Mouse (Mus musculus) MEL (cell line): Measurements from ENCODE around the gene Nos1ap. TPM values are rescaled to one million over a fixed set of nuclear protein-coding genes. Genes with fewer than 3 reads are reported as not detected.

Source experiments
- DNase-seq: peaks from one replicate; pipeline ENCODE4 v3.0.0; 2011; ENCODE audit warnings: low read depth, low spot score
- H3K27ac ChIP-seq: 2 replicates; pipeline ENCODE4 v1.5.1; 2012; ENCODE audit warnings: low read depth, mild to moderate bottlenecking, control low read depth, low read length, moderate library complexity; ENCODE audit not compliant: control insufficient read depth
- H3K27me3 ChIP-seq, 2 experiments: fragments of 150-350 bp in 1 of 2; sonication (generic) in 1 of 2; 2 replicates each; pipeline ENCODE4 v1.6.1; 2012; ENCODE audit warnings: low read length in 2 of 2, mild to moderate bottlenecking in 2 of 2, improper control_type of control experiment in 1 of 2, moderate library complexity in 1 of 2; ENCODE audit not compliant: insufficient read depth in 2 of 2, control insufficient read depth in 1 of 2
- H3K36me3 ChIP-seq, 2 experiments: 2 replicates each; pipeline ENCODE4 v1.6.1; 2012 to 2014; ENCODE audit warnings: low read length in 2 of 2, improper control_type of control experiment in 1 of 2, inconsistent platforms in 1 of 2, mild to moderate bottlenecking in 1 of 2; ENCODE audit not compliant: insufficient read depth in 2 of 2, control insufficient read depth in 1 of 2
- H3K4me1 ChIP-seq, 2 experiments: fragments of 150-350 bp in 1 of 2; sonication (generic) in 1 of 2; 2 replicates each; pipeline ENCODE4 v1.6.1; 2012; ENCODE audit warnings: low read length in 2 of 2, improper control_type of control experiment in 1 of 2, mild to moderate bottlenecking in 1 of 2; ENCODE audit not compliant: insufficient read depth in 2 of 2, control insufficient read depth in 1 of 2
- H3K4me3 ChIP-seq, 2 experiments: fragments of 150-350 bp in 1 of 2; sonication (generic) in 1 of 2; 2 replicates each; pipeline ENCODE4 v1.5.1; 2012; ENCODE audit warnings: low read depth in 2 of 2, low read length in 2 of 2, mild to moderate bottlenecking in 2 of 2, moderate library complexity in 2 of 2, control low read depth in 1 of 2, improper control_type of control experiment in 1 of 2; ENCODE audit not compliant: control insufficient read depth in 1 of 2, insufficient read depth in 1 of 2
- H3K79me2 ChIP-seq: 2 replicates; pipeline ENCODE4 v1.6.1; 2012; ENCODE audit warnings: mild to moderate bottlenecking, low read length, moderate library complexity; ENCODE audit not compliant: control insufficient read depth, poor library complexity, insufficient read depth
- H3K9ac ChIP-seq: 2 replicates; pipeline ENCODE4 v1.6.1; 2012; ENCODE audit warnings: low read depth, mild to moderate bottlenecking, control low read depth, low read length, moderate library complexity; ENCODE audit not compliant: control insufficient read depth, poor library complexity, severe bottlenecking
- H3K9me3 ChIP-seq: fragments of 150-350 bp; sonication (generic); replicated peaks from 2 replicates; pipeline ENCODE4 v1.6.1; 2012; ENCODE audit warnings: mild to moderate bottlenecking, low read length, improper control_type of control experiment, moderate library complexity; ENCODE audit not compliant: insufficient read depth
- BHLHE40 ChIP-seq: IDR thresholded peaks from 2 replicates; pipeline ENCODE4 v1.6.1; 2012; ENCODE audit warnings: low read depth, mild to moderate bottlenecking, inconsistent platforms, low read length, improper control_type of control experiment, borderline replicate concordance
- CHD1 ChIP-seq: IDR thresholded peaks from 2 replicates; pipeline ENCODE4 v1.6.1; 2012; ENCODE audit warnings: low read depth, mild to moderate bottlenecking, inconsistent platforms, low read length, improper control_type of control experiment
- CHD2 ChIP-seq: IDR thresholded peaks from 2 replicates; pipeline ENCODE4 v1.6.1; 2011; ENCODE audit warnings: low read length, improper control_type of control experiment
- E2F4 ChIP-seq: IDR thresholded peaks from 2 replicates; pipeline ENCODE4 v1.6.1; 2011; ENCODE audit warnings: low read depth, low read length, improper control_type of control experiment, borderline replicate concordance
- ELF1 ChIP-seq: IDR thresholded peaks from 2 replicates; pipeline ENCODE4 v1.6.1; 2014; ENCODE audit warnings: low read depth, mild to moderate bottlenecking, inconsistent platforms, low read length, improper control_type of control experiment, moderate library complexity
- KAT2A ChIP-seq: conservative IDR thresholded peaks from 2 replicates; pipeline ENCODE4 v1.6.1; 2012; ENCODE audit warnings: low read depth, low read length, improper control_type of control experiment, inconsistent platforms
- MAFK ChIP-seq: IDR thresholded peaks from 2 replicates; pipeline ENCODE4 v1.6.1; 2011; ENCODE audit warnings: low read depth, mild to moderate bottlenecking, low read length, improper control_type of control experiment, borderline replicate concordance
- MAX ChIP-seq: IDR thresholded peaks from 2 replicates; pipeline ENCODE4 v1.6.1; 2011; ENCODE audit warnings: low read length, improper control_type of control experiment
- MAZ ChIP-seq: IDR thresholded peaks from 2 replicates; pipeline ENCODE4 v1.6.1; 2012; ENCODE audit warnings: low read depth, mild to moderate bottlenecking, inconsistent platforms, low read length, improper control_type of control experiment
- MEF2A ChIP-seq: IDR thresholded peaks from 2 replicates; pipeline ENCODE4 v1.6.1; 2014; ENCODE audit warnings: low read depth, mild to moderate bottlenecking, inconsistent platforms, low read length, improper control_type of control experiment; ENCODE audit not compliant: poor library complexity, insufficient replicate concordance, severe bottlenecking; ENCODE audit errors: extremely low read depth
- MXI1 ChIP-seq: IDR thresholded peaks from 2 replicates; pipeline ENCODE4 v1.6.1; 2011; ENCODE audit warnings: mild to moderate bottlenecking, low read depth, low read length, improper control_type of control experiment
- MYB ChIP-seq: IDR thresholded peaks from 2 replicates; pipeline ENCODE4 v1.6.1; 2011; ENCODE audit warnings: mild to moderate bottlenecking, low read depth, low read length, improper control_type of control experiment
- NRF1 ChIP-seq: IDR thresholded peaks from 2 replicates; pipeline ENCODE4 v1.6.1; 2014; ENCODE audit warnings: low read depth, mild to moderate bottlenecking, inconsistent platforms, low read length, improper control_type of control experiment, moderate library complexity; ENCODE audit not compliant: poor library complexity, insufficient read depth, severe bottlenecking
- POLR2A ChIP-seq, 2 experiments: IDR thresholded peaks; 2 replicates each; pipeline ENCODE4 v1.6.1; 2011 to 2012; ENCODE audit warnings: low read length in 2 of 2, mild to moderate bottlenecking in 2 of 2, control low read depth in 1 of 2, improper control_type of control experiment in 1 of 2, low read depth in 1 of 2, moderate library complexity in 1 of 2; ENCODE audit not compliant: control insufficient read depth in 1 of 2, insufficient read depth in 1 of 2, poor library complexity in 1 of 2
- POLR2AphosphoS5 ChIP-seq: IDR thresholded peaks from 2 replicates; pipeline ENCODE4 v1.6.1; 2012; ENCODE audit warnings: low read depth, borderline replicate concordance, mild to moderate bottlenecking, inconsistent platforms, low read length, moderate library complexity, mixed read lengths
- RAD21 ChIP-seq: IDR thresholded peaks from 2 replicates; pipeline ENCODE4 v1.6.1; 2011; ENCODE audit warnings: mild to moderate bottlenecking, low read depth, low read length, improper control_type of control experiment
- SMC3 ChIP-seq: IDR thresholded peaks from 2 replicates; pipeline ENCODE4 v1.6.1; 2011; ENCODE audit warnings: low read depth, low read length, improper control_type of control experiment
- TBP ChIP-seq: IDR thresholded peaks from 2 replicates; pipeline ENCODE4 v1.8.0; 2011; ENCODE audit warnings: low read depth, low read length, improper control_type of control experiment
- UBTF ChIP-seq: IDR thresholded peaks from 2 replicates; pipeline ENCODE4 v1.6.1; 2012; ENCODE audit warnings: low read depth, mild to moderate bottlenecking, inconsistent platforms, low read length, improper control_type of control experiment, moderate library complexity, borderline replicate concordance; ENCODE audit not compliant: insufficient read depth
- ZC3H11A ChIP-seq: IDR thresholded peaks from 2 replicates; pipeline ENCODE4 v1.6.1; 2012; ENCODE audit warnings: low read depth, mild to moderate bottlenecking, inconsistent platforms, low read length, improper control_type of control experiment
- ZKSCAN1 ChIP-seq: IDR thresholded peaks from 2 replicates; pipeline ENCODE4 v1.6.1; 2012; ENCODE audit warnings: low read depth, mild to moderate bottlenecking, inconsistent platforms, low read length, improper control_type of control experiment, moderate library complexity
- polyA plus RNA-seq, 2 experiments: library from polyadenylated mRNA; stranded (reverse) in 1 of 2; unstranded in 1 of 2; fragments of >175 nt in 1 of 2; fragments of >200 nt in 1 of 2; gene quantifications; 2 replicates each; pipeline versions ENCODE4 v1.2.1 to v1.2.4; 2012; ENCODE audit warnings: low replicate concordance in 2 of 2, low read depth in 1 of 2; ENCODE audit not compliant: insufficient read length in 2 of 2, insufficient read depth in 1 of 2, missing spikeins in 1 of 2
- total RNA-seq: library from RNA; depleted of rRNA; stranded (reverse); fragments of 300-350 nt; gene quantifications from 2 replicates; pipeline ENCODE4 v1.2.3, GENCODE M21; 2012

Nos1ap gene
- total and polyA plus RNA-seq, 3 experiments: 0.62 to 2.4 TPM; not detected in 1

DNA sequence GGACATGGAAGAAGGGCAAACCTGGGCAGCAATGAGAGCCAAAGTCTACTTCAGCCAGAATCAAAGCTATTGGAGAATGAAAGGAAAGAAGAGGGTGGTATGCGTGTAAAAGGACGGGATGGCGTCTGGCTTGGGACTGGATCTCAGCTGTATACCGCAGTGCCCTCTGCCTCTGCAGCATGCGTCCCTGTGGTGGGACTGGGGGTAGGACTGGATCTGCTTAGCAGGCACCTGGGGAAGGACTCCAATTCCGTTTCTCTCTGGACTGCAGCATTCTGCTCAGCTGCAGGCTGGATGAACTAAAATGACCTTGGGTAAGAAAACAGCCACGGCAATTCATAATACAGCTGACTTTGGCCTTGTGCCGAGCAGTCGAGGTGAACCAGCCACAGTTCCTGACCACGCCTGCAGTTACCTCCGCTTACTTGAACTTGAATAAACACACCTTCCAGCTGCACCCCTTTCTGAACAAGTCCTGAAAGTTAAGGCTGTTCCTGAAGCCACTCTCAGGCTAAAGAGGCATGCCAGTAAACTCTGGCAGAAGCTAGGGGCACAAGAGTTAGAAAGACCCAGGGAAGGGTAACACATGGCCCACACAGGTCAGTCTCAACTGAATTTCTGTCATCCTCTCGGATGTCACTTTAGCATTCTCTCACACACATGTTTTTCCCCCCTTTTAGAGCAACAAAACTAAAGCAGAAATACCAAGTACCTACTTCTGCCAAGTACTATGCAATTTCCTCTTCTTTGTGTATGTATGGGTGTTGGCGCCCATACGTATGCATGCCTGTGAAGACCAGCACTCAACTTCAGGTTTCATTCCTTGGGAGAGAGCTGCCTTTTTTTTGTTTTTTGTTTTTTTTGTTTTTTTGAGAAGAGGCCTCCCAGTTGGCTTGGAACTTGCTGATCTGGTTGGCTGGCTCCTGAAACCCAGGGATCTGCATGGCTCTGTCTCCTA, 196.6 kb downstream of the Nos1ap start:
- Histone ChIP-seq H3K27me3 (no peaks in the 10 kb centered on the region), H3K27ac (no peak overlapping the region), H3K79me2 (no peaks in the 10 kb centered on the region), H3K9me3 (no peaks in the 10 kb centered on the region), H3K9ac (no peak overlapping the region), H3K4me1 (no peaks in the 10 kb centered on the region), H3K36me3 (no peaks in the 10 kb centered on the region), H3K4me3 (no peak overlapping the region)
- TF ChIP-seq ZKSCAN1: no peak
- TF ChIP-seq NRF1: no peak
- no peak for TF ChIP-seq MEF2A
- no peak for TF ChIP-seq CHD1
- TF ChIP-seq POLR2AphosphoS5: no peak
- DNase-seq: no peak

DNA sequence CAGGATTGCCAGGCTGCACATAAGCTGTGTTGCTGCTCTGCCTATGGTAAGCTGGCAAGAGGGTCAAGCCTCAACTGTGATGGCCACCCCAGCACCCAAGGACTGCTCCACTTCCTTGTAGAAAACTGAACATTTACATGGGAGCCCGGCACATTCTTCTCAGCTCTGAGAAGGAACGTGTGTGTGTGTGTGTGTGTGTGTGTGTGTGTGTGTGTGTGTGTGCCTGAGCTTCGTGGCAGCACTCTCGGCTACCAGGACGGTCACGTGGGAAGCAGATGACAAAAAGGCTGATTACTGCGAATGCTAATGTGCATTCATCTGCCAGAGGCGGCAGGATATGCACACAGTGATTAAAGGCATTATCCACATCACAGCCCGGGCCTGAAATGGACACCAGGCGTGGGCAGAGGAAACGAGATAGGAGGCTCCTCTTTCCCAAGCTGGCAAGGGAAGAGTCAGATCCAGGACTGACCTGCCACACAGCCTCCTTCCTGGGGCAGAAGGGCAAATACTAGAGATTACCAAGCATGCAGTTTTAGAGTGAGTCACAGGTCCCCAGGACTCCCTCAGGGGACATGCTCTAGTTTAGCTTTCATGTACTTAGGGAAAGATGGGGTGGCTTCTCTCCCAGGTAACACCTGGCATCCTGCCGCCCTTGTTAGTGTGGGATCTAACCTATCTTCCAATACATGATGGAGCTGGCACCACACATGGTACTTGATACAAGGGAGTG, 202.3 kb downstream of the Nos1ap start:
- TF ChIP-seq CHD2: no peak
- Histone ChIP-seq H3K4me3 (no peak overlapping the region), H3K79me2 (no peaks in the 10 kb centered on the region), H3K27ac (no peak overlapping the region), H3K27me3 (no peaks in the 10 kb centered on the region), H3K9me3 (no peaks in the 10 kb centered on the region), H3K36me3 (no peaks in the 10 kb centered on the region), H3K4me1 (no peaks in the 10 kb centered on the region), H3K9ac (no peak overlapping the region)
- DNase-seq: no peak

DNA sequence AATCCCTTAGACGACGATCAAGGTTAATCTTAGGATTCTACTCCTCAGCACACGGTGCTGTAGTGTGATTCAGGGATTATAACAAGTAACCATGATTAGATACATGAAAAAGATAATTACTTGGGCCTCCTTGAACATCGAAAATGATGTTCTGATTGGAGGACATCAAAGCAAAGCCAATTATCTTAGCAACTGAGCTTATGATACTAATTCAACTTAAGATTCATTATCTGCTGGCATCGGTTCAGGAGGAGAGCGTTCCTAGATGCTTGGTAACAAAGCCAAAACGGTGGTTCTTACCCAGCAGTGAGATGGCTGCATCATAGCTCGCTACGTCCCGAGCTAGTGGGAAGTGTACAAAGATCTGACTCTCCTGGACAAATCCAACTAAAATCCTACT, 204.2 kb downstream of the Nos1ap start:
- no peaks in the 10 kb centered on the region for H3K27me3 ChIP-seq
- no peak overlapping the region for H3K4me3 ChIP-seq
- no peak overlapping the region for H3K9ac ChIP-seq
- no peaks in the 10 kb centered on the region for H3K4me1 ChIP-seq
- H3K27ac ChIP-seq: no peak overlapping the region
- no peaks in the 10 kb centered on the region for H3K36me3 ChIP-seq
- H3K9me3 ChIP-seq: no peaks in the 10 kb centered on the region
- no peak for TF ChIP-seq POLR2A (IDR thresholded peaks at IDR 0.05; ENCODE audit: control insufficient read depth in 1 of 2, insufficient read depth in 1 of 2, low read depth in 1 of 2, low read length in 2 of 2, poor library complexity in 1 of 2)
- TF ChIP-seq MEF2A: no peak
- no peak for TF ChIP-seq MAZ
- no peak for TF ChIP-seq SMC3
- TF ChIP-seq ZKSCAN1: no peak
- TF ChIP-seq TBP: no peak
- TF ChIP-seq MYB: no peak
- no peak for TF ChIP-seq BHLHE40
- no peak for TF ChIP-seq ZC3H11A
- no peak for TF ChIP-seq UBTF
- TF ChIP-seq E2F4: no peak
- no peak for TF ChIP-seq CHD2
- no peak for TF ChIP-seq MAFK
- TF ChIP-seq MAX: no peak
- no peak for TF ChIP-seq RAD21
- TF ChIP-seq POLR2AphosphoS5: no peak
- TF ChIP-seq ELF1: no peak
- no peak for TF ChIP-seq KAT2A
- TF ChIP-seq MXI1: no peak
- H3K79me2 ChIP-seq: no peaks in the 10 kb centered on the region
- no peak for DNase-seq
